ENCODE assay signal across 13 mouse cellular contexts in the genomic region with DNA sequence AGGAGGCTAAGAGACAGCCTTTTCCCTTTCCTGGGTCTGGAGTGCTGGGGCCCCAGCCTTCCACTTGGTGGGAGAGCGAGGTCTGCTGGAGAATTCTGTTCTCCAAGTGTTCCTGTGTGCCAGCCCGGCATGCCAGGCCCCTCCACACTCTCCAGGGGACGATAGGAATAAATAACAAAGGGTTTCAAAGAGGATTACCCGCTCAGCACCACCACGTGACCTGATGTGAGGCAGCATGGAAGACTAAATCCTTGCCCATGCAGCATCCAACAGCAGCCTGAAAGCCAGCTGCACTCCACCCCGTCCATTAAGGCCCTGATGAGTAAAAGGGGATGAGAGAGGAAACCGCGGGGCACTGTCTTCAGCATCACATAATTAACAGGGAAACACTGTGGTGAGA. TPM values are rescaled to one million over a fixed set of nuclear protein-coding genes. Genes with fewer than 3 reads are reported as not detected.
DNase-seq lines count a peak whose midpoint lies in the region; ATAC-seq lines count a peak whose summit lies in the region.
"Had no signal": no experiment of that assay in that cellular context is flagged by ENCODE, and none has a peak within 500 bp of the region (broad histone marks: within the 10 kb centered on the region; RNA-seq: fewer than 3 reads in every experiment).

No protein-coding gene starts in this region.

- no peaks in the 10 kb centered on the region for H3K27me3 ChIP-seq in neural tube, embryonic 12.5 days (replicated peaks)
- H3K27me3 ChIP-seq in neural tube, embryonic 15.5 days (replicated peaks) = no peaks in the 10 kb centered on the region
- H3K27me3 ChIP-seq in hindbrain, embryonic 11.5 days (ENCODE audit: control insufficient read depth, insufficient read depth, low read length) = no peaks in the 10 kb centered on the region
- H3K27me3 ChIP-seq in midbrain, embryonic 14.5 days (ENCODE audit: control insufficient read depth, insufficient read depth, low read length) = no peaks in the 10 kb centered on the region
- H3K27me3 ChIP-seq: limb, embryonic 13.5 days had no signal

- no peaks in the 10 kb centered on the region for H3K36me3 ChIP-seq in neural tube, embryonic 12.5 days
- H3K36me3 ChIP-seq in neural tube, embryonic 15.5 days = no peaks in the 10 kb centered on the region
- no peaks in the 10 kb centered on the region for H3K36me3 ChIP-seq in hindbrain, embryonic 11.5 days (ENCODE audit: control insufficient read depth, insufficient read depth, low read length)
- H3K36me3 ChIP-seq in midbrain, embryonic 14.5 days (ENCODE audit: control insufficient read depth, insufficient read depth, low read length) = no peaks in the 10 kb centered on the region
- H3K36me3 ChIP-seq: limb, embryonic 13.5 days had no signal

- DNase-seq in hindbrain, embryonic 11.5 days (ENCODE audit: low spot score) = peak; percentile 11
- DNase-seq in midbrain, embryonic 14.5 days = peak; percentile 84
- DNase-seq in gastrocnemius, adult 8-10 months (ENCODE audit: low spot score in 2 of 2) = no peak
- no peak for DNase-seq in cerebellum, postnatal 10 days
- no peak for DNase-seq in kidney, adult 18-20 months
- no peak for DNase-seq in left cerebral cortex, adult 18-20 months (ENCODE audit: low spot score in 2 of 2)
- DNase-seq: cerebellum, adult 9-11 months; gastrocnemius, adult 2 months; kidney, adult 2 months; lung, adult 2 months had no signal

- 34% methylated on average over 8 of the region's 8 CpGs for WGBS in neural tube, embryonic 12.5 days
- 20% methylated on average over 8 of the region's 8 CpGs for WGBS in neural tube, embryonic 15.5 days
- 42% methylated on average over 8 of the region's 8 CpGs for WGBS in hindbrain, embryonic 11.5 days
- WGBS in midbrain, embryonic 14.5 days = 5% methylated on average over 8 of the region's 8 CpGs

- H3K4me2 ChIP-seq in neural tube, embryonic 12.5 days (replicated peaks) = no peak overlapping the region
- H3K4me2 ChIP-seq in neural tube, embryonic 15.5 days = no peak overlapping the region
- no peak overlapping the region for H3K4me2 ChIP-seq in hindbrain, embryonic 11.5 days (replicated peaks; ENCODE audit: low read depth, low read length)
- H3K4me2 ChIP-seq in midbrain, embryonic 14.5 days (ENCODE audit: low read length) = peak overlapping the region; percentile 17; the same call in 1 of the 2 replicates
- H3K4me2 ChIP-seq: limb, embryonic 13.5 days had no signal

- no peak overlapping the region for H3K4me3 ChIP-seq in neural tube, embryonic 12.5 days
- H3K4me3 ChIP-seq in neural tube, embryonic 15.5 days (replicated peaks) = no peak overlapping the region
- no peak overlapping the region for H3K4me3 ChIP-seq in hindbrain, embryonic 11.5 days (ENCODE audit: low read depth, low read length)
- H3K4me3 ChIP-seq in midbrain, embryonic 14.5 days (replicated peaks; ENCODE audit: low read depth, low read length) = no peak overlapping the region
- H3K4me3 ChIP-seq: gastrocnemius, adult 2 months; limb, embryonic 13.5 days had no signal

- H3K4me1 ChIP-seq in neural tube, embryonic 12.5 days = peaks cover 18% of the 10 kb centered on the region
- H3K4me1 ChIP-seq in neural tube, embryonic 15.5 days = peaks cover 17% of the 10 kb centered on the region
- no peaks in the 10 kb centered on the region for H3K4me1 ChIP-seq in hindbrain, embryonic 11.5 days (replicated peaks; ENCODE audit: control insufficient read depth, insufficient read depth, low read length)
- peaks cover 13% of the 10 kb centered on the region for H3K4me1 ChIP-seq in midbrain, embryonic 14.5 days (ENCODE audit: control insufficient read depth, insufficient read depth, low read length)
- H3K4me1 ChIP-seq: limb, embryonic 13.5 days had no signal

- ATAC-seq in neural tube, embryonic 12.5 days (ENCODE audit: low FRiP score, low read depth) = peak; percentile 57
- no peak for ATAC-seq in neural tube, embryonic 15.5 days (ENCODE audit: low FRiP score)
- no peak for ATAC-seq in hindbrain, embryonic 11.5 days (ENCODE audit: low FRiP score)
- peak; percentile 89 for ATAC-seq in midbrain, embryonic 14.5 days (ENCODE audit: low FRiP score, low TSS enrichment)

- H3K27ac ChIP-seq in neural tube, embryonic 12.5 days = no peak overlapping the region
- H3K27ac ChIP-seq in neural tube, embryonic 15.5 days (replicated peaks) = no peak overlapping the region
- H3K27ac ChIP-seq in hindbrain, embryonic 11.5 days (ENCODE audit: low read depth, low read length) = no peak overlapping the region
- peak overlapping the region; percentile 79 for H3K27ac ChIP-seq in midbrain, embryonic 14.5 days (replicated peaks; ENCODE audit: low read depth, low read length)
- H3K27ac ChIP-seq: gastrocnemius, adult 2 months; limb, embryonic 13.5 days had no signal

- no peaks in the 10 kb centered on the region for H3K9me3 ChIP-seq in neural tube, embryonic 12.5 days
- H3K9me3 ChIP-seq in neural tube, embryonic 15.5 days (replicated peaks) = no peaks in the 10 kb centered on the region
- no peaks in the 10 kb centered on the region for H3K9me3 ChIP-seq in hindbrain, embryonic 11.5 days (ENCODE audit: control insufficient read depth, low read length)
- H3K9me3 ChIP-seq in midbrain, embryonic 14.5 days (ENCODE audit: control insufficient read depth, low read length) = no peaks in the 10 kb centered on the region
- H3K9me3 ChIP-seq: limb, embryonic 13.5 days had no signal

- H3K9ac ChIP-seq in neural tube, embryonic 12.5 days = no peak overlapping the region
- H3K9ac ChIP-seq in neural tube, embryonic 15.5 days (replicated peaks) = no peak overlapping the region
- H3K9ac ChIP-seq in hindbrain, embryonic 11.5 days (ENCODE audit: low read depth, low read length) = no peak overlapping the region
- peak overlapping the region; percentile 23; the same call in 1 of the 2 replicates for H3K9ac ChIP-seq in midbrain, embryonic 14.5 days (replicated peaks; ENCODE audit: low read length)
- H3K9ac ChIP-seq: limb, embryonic 13.5 days had no signal

RNA-seq across cellular contexts. Expression of a gene that starts 11.4 kb away (rescaled TPM):
- polyA plus RNA-seq in neural tube, embryonic 12.5 days (2016; fragmentation: Nextera tagmentation; extraction: Ambion mirVana) = 6.6 and 7.2 TPM in 2 replicates
- polyA plus RNA-seq in neural tube, embryonic 15.5 days (2015; fragmentation: Nextera tagmentation; extraction: Ambion mirVana) = 4.9 and 5.4 TPM in 2 replicates
- polyA plus RNA-seq in hindbrain, embryonic 11.5 days (2014; fragmentation: Nextera tagmentation; extraction: Ambion mirVana) = 3.5 and 4.2 TPM in 2 replicates
- polyA plus RNA-seq in midbrain, embryonic 14.5 days (2014; fragmentation: Nextera tagmentation; extraction: Ambion mirVana) = 5.9 and 6.0 TPM in 2 replicates
- total RNA-seq in gastrocnemius, adult 8-10 months (2022) = under 1 TPM; 0.40 to 0.92 (median 0.44) TPM
- 10 to 100 TPM; 18.4 to 23.9 TPM for total RNA-seq in left cerebral cortex, adult 18-20 months (2021)

RNA-seq across cellular contexts. Expression of a gene that starts 12.6 kb away (rescaled TPM):
- 19.9 and 21.6 TPM in 2 replicates for polyA plus RNA-seq in neural tube, embryonic 12.5 days (2016; fragmentation: Nextera tagmentation; extraction: Ambion mirVana)
- polyA plus RNA-seq in neural tube, embryonic 15.5 days (2015; fragmentation: Nextera tagmentation; extraction: Ambion mirVana) = 37.1 and 50.5 TPM in 2 replicates
- polyA plus RNA-seq in hindbrain, embryonic 11.5 days (2014; fragmentation: Nextera tagmentation; extraction: Ambion mirVana) = 9.2 and 11.1 TPM in 2 replicates
- 23.6 and 26.9 TPM in 2 replicates for polyA plus RNA-seq in midbrain, embryonic 14.5 days (2014; fragmentation: Nextera tagmentation; extraction: Ambion mirVana)
- total RNA-seq in gastrocnemius, adult 8-10 months (2022) = 1 to 10 TPM in 1 of 4 experiments, under 1 TPM in 3; 0.63 to 1.2 (median 0.85) TPM
- total RNA-seq in left cerebral cortex, adult 18-20 months (2021) = 100 to 1,000 TPM; 382 to 428 TPM

Comparison
In these comparisons a context has a peak if more than half of its experiments do, and no peak if none do; other contexts are left out.
1. ATAC-seq: peak in neural tube, embryonic 12.5 days (single experiment) and midbrain, embryonic 14.5 days (single experiment); none in neural tube, embryonic 15.5 days (single experiment) and hindbrain, embryonic 11.5 days (single experiment).
2. DNase-seq: peak in hindbrain, embryonic 11.5 days (single experiment) and midbrain, embryonic 14.5 days (single experiment); none in gastrocnemius, adult 8-10 months (0 of 2), cerebellum, postnatal 10 days (0 of 2), kidney, adult 18-20 months (single experiment) and left cerebral cortex, adult 18-20 months (0 of 2).